Mouse (Mus musculus) stomach, postnatal 0 days (tissue): ENCODE measurements at regions not wholly inside any gene's neighbourhood (a gene's known extent, or its start where the extent isn't known, plus 50 kb on each side); places are given as distances from the start of the nearest gene placed in this dataset.

Source experiments
- ATAC-seq: fragments of 200-750 bp; cut with Nextera tagmentation; 2 replicates; pipeline ENCODE4 v1.8.0; 2017; ENCODE audit not compliant: low FRiP score, low TSS enrichment
- DNase-seq: peaks from one replicate; pipeline ENCODE4 v3.0.0-alpha.2; 2016; ENCODE audit warnings: low spot score
- H3K27ac ChIP-seq: fragments of 300-500 bp; sonication (generic); replicated peaks from 2 replicates; pipeline ENCODE4 v1.5.1; 2014; ENCODE audit warnings: mild to moderate bottlenecking, control low read depth
- H3K27me3 ChIP-seq: fragments of 300-500 bp; sonication (generic); 2 replicates; pipeline ENCODE4 v1.6.1; 2014; ENCODE audit warnings: low read length; ENCODE audit not compliant: control insufficient read depth, insufficient read depth
- H3K36me3 ChIP-seq: fragments of 300-500 bp; sonication (generic); 2 replicates; pipeline ENCODE4 v1.6.1; 2014; ENCODE audit warnings: low read length, mixed read lengths; ENCODE audit not compliant: control insufficient read depth, insufficient read depth
- H3K4me1 ChIP-seq: fragments of 300-500 bp; sonication (generic); replicated peaks from 2 replicates; pipeline ENCODE4 v1.6.1; 2014; ENCODE audit warnings: antibody characterized with exemption; ENCODE audit not compliant: control insufficient read depth, insufficient read depth
- H3K4me2 ChIP-seq: fragments of 300-500 bp; sonication (generic); replicated peaks from 2 replicates; pipeline ENCODE4 v1.6.1; 2014; ENCODE audit warnings: low read depth, mild to moderate bottlenecking, control low read depth, moderate library complexity
- H3K4me3 ChIP-seq: fragments of 300-500 bp; sonication (generic); 2 replicates; pipeline ENCODE4 v1.5.1; 2014; ENCODE audit warnings: low read depth, low read length, control low read depth
- H3K9ac ChIP-seq: fragments of 300-500 bp; sonication (generic); 2 replicates; pipeline ENCODE4 v1.6.1; 2014; ENCODE audit warnings: mild to moderate bottlenecking, low read length, control low read depth, mixed read lengths
- H3K9me3 ChIP-seq: fragments of 300-500 bp; sonication (generic); 2 replicates; pipeline ENCODE4 v1.6.1; 2016; ENCODE audit warnings: low read length; ENCODE audit not compliant: control insufficient read depth
- CTCF ChIP-seq: IDR thresholded peaks from 2 replicates; pipeline ENCODE4 v1.5.1; 2016; ENCODE audit warnings: antibody characterized with exemption, low read depth, mild to moderate bottlenecking, moderate library complexity
- EP300 ChIP-seq: optimal IDR thresholded peaks from 2 replicates; pipeline ENCODE3; 2016; ENCODE audit warnings: antibody characterized with exemption
- WGBS: fragments of 180-500 bp; shearing (Covaris S2); extraction: QIAGEN DNeasy Blood & Tissue Kit; methylation state at CpG from one replicate; pipeline ENCODE4 v1.1.7; 2014; 5-methylcytosine and 5-hydroxymethylcytosine counted together

DNA sequence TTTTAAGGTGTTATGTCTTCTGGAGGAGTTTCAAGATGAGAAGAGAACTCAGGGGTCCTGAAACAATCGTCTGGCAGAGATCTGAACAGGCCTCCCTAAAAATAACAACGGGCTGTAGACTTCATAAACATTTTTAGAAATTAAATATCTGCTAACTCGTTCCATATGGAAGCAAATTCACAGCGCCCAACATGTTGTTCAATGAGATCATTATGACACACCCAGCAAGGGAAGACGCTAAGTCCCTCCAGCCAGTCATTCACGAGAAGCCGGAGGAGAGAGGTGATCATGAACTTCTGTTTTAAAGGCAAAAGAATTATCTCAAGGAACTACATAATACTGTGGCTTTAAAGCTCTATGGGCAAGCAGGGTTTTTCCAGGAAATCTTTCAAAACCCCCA is 334.8 kb downstream of the Efna5 start:
- Histone ChIP-seq H3K27me3 (no peaks in the 10 kb centered on the region), H3K4me2 (no peak overlapping the region), H3K9me3 (no peaks in the 10 kb centered on the region), H3K27ac (no peak overlapping the region), H3K4me3 (no peak overlapping the region), H3K9ac (no peak overlapping the region), H3K36me3 (no peaks in the 10 kb centered on the region), H3K4me1 (no peaks in the 10 kb centered on the region)
- ATAC-seq (no peak), DNase-seq (no peak)
- no peak for TF ChIP-seq EP300
- TF ChIP-seq CTCF, result no peak
- WGBS, result 53% methylated on average over 7 of the region's 7 CpGs

DNA sequence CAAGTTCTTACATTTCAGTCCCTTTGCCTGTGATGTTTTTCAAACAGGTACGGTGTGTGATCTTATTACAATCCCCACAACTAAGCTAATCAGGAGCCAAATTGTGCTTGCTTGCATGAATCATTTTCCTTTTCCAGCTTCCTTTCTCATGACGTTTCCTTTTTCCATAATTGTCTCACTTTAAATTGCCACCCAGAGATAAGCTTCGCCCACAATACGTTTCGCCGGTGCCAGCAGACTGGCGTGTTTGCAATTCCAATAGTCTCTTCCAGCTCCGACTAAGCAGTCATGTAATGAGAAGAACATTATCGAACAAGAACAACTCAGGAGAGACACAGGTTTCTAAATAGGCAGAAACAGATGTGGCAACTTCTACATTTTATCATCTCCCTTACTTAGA is 335.8 kb downstream of the Efna5 start:
- Histone ChIP-seq H3K4me3 (no peak overlapping the region), H3K27ac (no peak overlapping the region), H3K4me1 (no peaks in the 10 kb centered on the region), H3K9me3 (no peaks in the 10 kb centered on the region), H3K4me2 (no peak overlapping the region), H3K27me3 (no peaks in the 10 kb centered on the region), H3K9ac (no peak overlapping the region), H3K36me3 (no peaks in the 10 kb centered on the region)
- no peak for DNase-seq
- WGBS, result 44% methylated on average over 9 of the region's 9 CpGs
- TF ChIP-seq EP300, result no peak
- TF ChIP-seq CTCF, result no peak
- ATAC-seq, result no peak

DNA sequence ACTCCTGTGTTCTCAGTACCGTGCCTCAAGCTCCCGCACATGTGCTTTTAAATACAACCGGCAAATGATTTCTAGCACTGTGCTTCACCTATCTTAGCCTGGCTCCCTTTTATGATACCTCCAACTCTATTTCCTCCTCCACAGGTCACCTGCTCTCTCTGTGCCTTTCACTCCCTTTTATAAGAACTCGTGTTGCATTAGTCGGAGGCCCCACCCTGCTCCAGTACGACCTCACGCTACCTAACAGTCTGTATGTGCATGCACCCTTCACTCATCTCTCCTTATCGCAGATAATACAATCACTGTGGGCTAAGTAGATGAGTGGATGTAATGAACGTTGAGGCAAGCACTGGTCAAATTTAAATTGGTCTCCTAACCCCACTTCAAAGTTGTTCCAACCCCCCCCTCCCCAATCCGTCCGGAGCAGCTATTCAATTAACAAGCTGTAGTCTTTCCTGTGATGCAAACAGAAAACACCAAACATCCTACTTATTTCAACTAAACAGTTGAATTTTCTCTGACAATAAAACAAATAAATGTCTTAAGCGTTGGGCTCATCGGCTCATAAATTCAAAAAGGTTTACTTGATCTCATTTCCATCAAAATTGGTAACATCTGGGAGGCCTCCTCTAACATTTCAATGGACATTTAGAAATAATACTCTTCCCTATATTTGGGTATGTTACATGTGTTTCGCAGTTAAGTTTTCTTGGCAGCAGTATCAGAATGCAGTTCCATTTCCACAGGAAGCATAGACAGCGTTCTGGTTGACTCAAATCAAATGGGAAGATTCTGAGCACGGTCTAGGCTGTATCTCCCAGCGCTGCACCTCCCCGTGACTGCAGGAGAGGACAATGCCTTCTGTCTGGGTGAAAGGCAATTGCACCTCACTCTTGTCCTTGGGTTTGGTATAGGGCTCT is 337.8 kb downstream of the Efna5 start:
- Histone ChIP-seq H3K9ac (no peak overlapping the region), H3K4me3 (no peak overlapping the region), H3K4me1 (no peaks in the 10 kb centered on the region), H3K9me3 (no peaks in the 10 kb centered on the region), H3K4me2 (no peak overlapping the region), H3K27ac (no peak overlapping the region), H3K36me3 (no peaks in the 10 kb centered on the region), H3K27me3 (no peaks in the 10 kb centered on the region)
- no peak for DNase-seq
- no peak for TF ChIP-seq CTCF
- no peak for TF ChIP-seq EP300
- 69% methylated on average over 18 of the region's 18 CpGs for WGBS
- no peak for ATAC-seq

DNA sequence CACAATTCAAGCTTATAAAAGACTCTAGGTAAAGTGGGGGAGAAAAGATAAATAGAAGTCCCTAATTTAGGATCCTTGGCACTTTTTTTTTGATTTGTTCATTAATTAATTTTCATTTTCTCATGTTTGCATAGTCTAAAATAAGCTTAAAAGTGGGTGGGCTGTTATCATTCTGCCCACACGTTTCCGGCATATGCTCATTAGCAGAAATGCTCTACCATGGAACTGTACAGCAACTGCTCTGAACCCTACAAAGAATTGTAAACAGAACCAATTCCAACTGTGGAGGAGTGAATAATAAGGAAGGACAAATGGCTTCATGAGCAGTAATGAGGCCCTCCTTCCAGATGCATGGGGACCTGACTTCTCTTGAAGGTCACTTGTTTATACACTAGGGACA is 351.2 kb downstream of the Efna5 start:
- no peak overlapping the region for H3K9ac ChIP-seq
- TF ChIP-seq CTCF (no peak), EP300 (no peak)

DNA sequence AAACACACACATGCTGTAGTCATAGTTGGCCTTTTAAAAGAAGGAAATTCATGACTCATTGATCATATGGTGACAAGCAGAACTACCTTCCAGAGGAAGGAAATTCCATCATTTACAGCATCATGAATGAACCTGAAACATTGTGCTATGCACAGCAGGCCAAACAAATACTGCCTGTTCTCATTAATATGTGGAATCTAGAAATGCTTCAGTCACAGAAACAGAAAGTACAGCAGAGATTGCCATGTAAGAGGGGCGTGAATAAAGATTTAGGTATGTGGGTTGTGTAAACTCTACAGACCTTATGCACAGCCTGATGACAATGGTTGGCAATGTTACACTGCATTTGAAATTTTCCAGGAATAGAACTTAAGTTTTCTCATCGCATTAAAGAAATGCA is 353.6 kb downstream of the Efna5 start:
- no peak overlapping the region for H3K9ac ChIP-seq
- no peak overlapping the region for H3K4me3 ChIP-seq
- no peak for ATAC-seq
- 69% methylated on average over 2 of the region's 2 CpGs for WGBS
- TF ChIP-seq EP300 (no peak), CTCF (no peak)
- no peaks in the 10 kb centered on the region for H3K36me3 ChIP-seq
- no peaks in the 10 kb centered on the region for H3K9me3 ChIP-seq
- no peak for DNase-seq
- H3K4me1 ChIP-seq, result no peaks in the 10 kb centered on the region
- H3K4me2 ChIP-seq, result no peak overlapping the region
- H3K27ac ChIP-seq, result no peak overlapping the region
- no peaks in the 10 kb centered on the region for H3K27me3 ChIP-seq

More for the DNA sequence above, 351.2 kb downstream of the Efna5 start:
- H3K27me3 ChIP-seq, result no peaks in the 10 kb centered on the region
- WGBS, result 75% methylated on average over 2 of the region's 2 CpGs
- ATAC-seq, result no peak
- H3K4me3 ChIP-seq, result no peak overlapping the region
- no peak for DNase-seq
- no peaks in the 10 kb centered on the region for H3K4me1 ChIP-seq
- H3K27ac ChIP-seq, result no peak overlapping the region
- no peak overlapping the region for H3K4me2 ChIP-seq
- no peaks in the 10 kb centered on the region for H3K36me3 ChIP-seq
- H3K9me3 ChIP-seq, result no peaks in the 10 kb centered on the region

DNA sequence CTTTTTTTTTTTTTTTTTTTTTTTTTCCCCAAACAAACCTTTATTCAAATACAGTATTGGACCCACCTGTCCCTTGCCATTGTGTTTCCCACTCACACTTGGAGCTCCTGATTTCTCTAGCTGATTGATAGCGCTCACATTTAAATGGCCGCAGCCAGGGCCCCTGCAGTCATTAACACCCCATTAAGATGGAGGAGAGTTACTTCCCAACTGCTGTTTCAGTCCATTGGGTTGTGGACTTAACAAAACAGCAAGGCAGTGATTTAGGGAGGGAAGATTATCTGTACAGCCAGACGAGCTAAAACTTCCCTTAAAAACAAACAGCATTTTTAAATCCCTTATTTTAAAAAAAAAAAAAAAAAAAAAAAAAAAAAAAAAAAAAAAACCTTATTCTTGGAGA is 367.5 kb downstream of the Efna5 start:
- TF ChIP-seq CTCF, result no peak
- no peak for TF ChIP-seq EP300
- no peak overlapping the region for H3K9ac ChIP-seq

More for the DNA sequence above, 367.5 kb downstream of the Efna5 start:
- H3K27me3 ChIP-seq, result no peaks in the 10 kb centered on the region
- no peak overlapping the region for H3K27ac ChIP-seq
- no peak for DNase-seq
- no peaks in the 10 kb centered on the region for H3K36me3 ChIP-seq
- H3K4me1 ChIP-seq, result no peaks in the 10 kb centered on the region
- H3K4me2 ChIP-seq, result no peak overlapping the region
- no peak for ATAC-seq
- H3K9me3 ChIP-seq, result no peaks in the 10 kb centered on the region
- WGBS, result 68% methylated on average over 3 of the region's 3 CpGs
- no peak overlapping the region for H3K4me3 ChIP-seq
